Mouse (Mus musculus) colon, adult 2 months (tissue): ENCODE results near the gene Ltbp4. TPM values are rescaled to one million over a fixed set of nuclear protein-coding genes. Genes with fewer than 3 reads are reported as not detected.

ENCODE experiments used
- polyA plus RNA-seq: library from polyadenylated mRNA; depleted of rRNA; stranded (reverse); fragments of >200 nt; gene quantifications from 2 replicates; pipeline ENCODE4 v1.2.3, GENCODE M21; 2012; rRNA removed

Gene Ltbp4
- 310 and 356 TPM in 2 replicates for polyA plus RNA-seq

GRCm38 (mm10) chr7:27337175-27337853 lies at the start of gene Ltbp4:
Gene Ltbp4, minus strand, starts transcription at chr7:27337692.

DNA sequence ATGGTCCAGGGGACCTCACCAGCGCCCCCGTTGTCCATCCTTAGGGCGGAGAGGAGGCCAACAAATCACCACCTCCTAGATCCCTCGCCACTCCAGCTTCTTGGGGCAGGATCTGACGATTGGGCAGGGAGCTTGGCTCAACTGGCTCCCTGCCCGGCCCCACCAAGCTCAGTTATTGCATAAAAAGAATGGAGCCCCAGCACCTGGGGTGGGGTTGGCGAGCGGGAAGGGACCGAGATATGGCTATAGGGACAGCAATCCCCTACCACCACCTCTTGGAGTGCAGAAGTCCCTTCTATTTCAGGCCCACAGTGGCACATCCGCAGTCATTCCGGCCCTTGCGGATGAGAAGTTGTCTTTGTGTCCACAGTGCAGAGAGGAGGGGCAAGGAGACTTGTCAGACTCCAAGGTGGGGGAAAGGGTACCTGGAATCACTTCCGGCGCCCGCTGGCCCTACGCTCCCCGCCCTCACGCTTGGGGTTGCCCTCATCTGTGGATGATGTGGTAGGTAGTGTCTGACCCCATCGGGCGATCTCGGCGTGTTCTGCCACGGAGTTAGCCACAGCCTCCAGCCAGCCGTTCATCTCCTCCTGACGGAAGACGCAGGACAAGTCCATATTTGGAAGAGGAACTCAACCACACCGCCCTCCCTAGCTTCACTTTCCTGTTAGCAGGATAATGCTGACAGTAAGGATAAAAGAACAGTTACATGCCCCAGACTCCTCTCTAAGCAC lies 19.5 kb upstream of the Ltbp4 start, which contains the start of gene Gm20479:
Gene Gm20479 (minus strand): TSS at position 559 of the 734 bp plus-strand sequence.

DNA sequence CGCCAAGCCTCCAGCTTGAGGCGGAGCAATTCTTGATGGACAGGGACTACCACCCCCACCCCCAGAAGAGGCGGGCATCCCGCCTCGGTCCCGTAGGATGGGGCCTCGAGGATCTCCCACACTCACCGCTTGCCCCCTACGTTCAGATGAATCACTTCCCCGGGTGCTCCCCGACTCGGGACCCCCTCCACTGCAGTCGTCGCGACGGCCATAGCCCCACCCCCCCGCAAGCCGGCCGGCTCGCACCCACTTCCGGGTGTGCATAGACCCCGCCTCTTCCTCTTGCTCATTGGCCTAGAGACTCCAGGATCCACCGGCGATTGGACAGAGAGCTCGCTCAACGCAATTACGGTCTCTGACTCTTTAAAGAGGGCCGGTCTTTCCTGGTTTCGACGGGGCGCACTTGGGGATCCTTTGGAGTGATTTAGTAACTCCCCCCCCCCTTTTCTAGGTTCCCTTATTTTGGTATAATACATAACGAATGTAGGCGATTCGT lies 18.3 kb upstream of the Ltbp4 start, which contains the start of gene Shkbp1:
Gene Shkbp1 (minus strand): TSS at position 275 of the 496 bp plus-strand sequence.

GRCm38 (mm10) chr7:27258205-27258899 lies 79.1 kb downstream of the Ltbp4 start, which contains the start of gene Numbl:
Gene Numbl, plus strand, starts transcription at chr7:27258433.

Other genes starting within 250 kb of the Ltbp4 start
- 32.1 and 42.8 TPM in 2 replicates for gene Cyp2f2, start 217.8 kb downstream of the Ltbp4 start, polyA plus RNA-seq
- gene Cyp2t4, start 184.0 kb downstream of the Ltbp4 start, polyA plus RNA-seq = not detected in 2 replicates
- gene Egln2, start 170.9 kb downstream of the Ltbp4 start, polyA plus RNA-seq = 114 and 122 TPM in 2 replicates
- 75.7 and 89.8 TPM in 2 replicates for gene Rab4b, start 158.8 kb downstream of the Ltbp4 start, polyA plus RNA-seq
- not detected in 2 replicates for gene Gm21983, start 156.6 kb downstream of the Ltbp4 start, polyA plus RNA-seq
- gene Mia, start 156.5 kb downstream of the Ltbp4 start, polyA plus RNA-seq = 13.2 and 15.1 TPM in 2 replicates
- 12.1 and 14.1 TPM in 2 replicates for gene BC024978, start 141.9 kb downstream of the Ltbp4 start, polyA plus RNA-seq
- 143 and 174 TPM in 2 replicates for gene Snrpa, start 141.4 kb downstream of the Ltbp4 start, polyA plus RNA-seq
- 30.0 and 32.5 TPM in 2 replicates for gene Itpkc, start 109.0 kb downstream of the Ltbp4 start, polyA plus RNA-seq
- 45.7 and 55.4 TPM in 2 replicates for gene Coq8b, start 104.7 kb downstream of the Ltbp4 start, polyA plus RNA-seq
- gene Numbl, start 79.3 kb downstream of the Ltbp4 start, polyA plus RNA-seq = 24.9 and 26.6 TPM in 2 replicates
- gene Shkbp1, start 18.3 kb upstream of the Ltbp4 start, polyA plus RNA-seq = 107 and 150 TPM in 2 replicates
- not detected in 2 replicates for gene Gm20479, start 19.7 kb upstream of the Ltbp4 start, polyA plus RNA-seq
- gene Sptbn4, start 110.0 kb upstream of the Ltbp4 start, polyA plus RNA-seq = 0.57 and 1.0 TPM in 2 replicates
- gene Blvrb, start 110.3 kb upstream of the Ltbp4 start, polyA plus RNA-seq = 146 and 164 TPM in 2 replicates
- 14.3 and 15.9 TPM in 2 replicates for gene Sertad3, start 136.1 kb upstream of the Ltbp4 start, polyA plus RNA-seq
- gene Sertad1, start 149.2 kb upstream of the Ltbp4 start, polyA plus RNA-seq = 71.5 and 84.1 TPM in 2 replicates
- 1.5 and 2.3 TPM in 2 replicates for gene Prx, start 161.6 kb upstream of the Ltbp4 start, polyA plus RNA-seq
- gene Hipk4, start 185.6 kb upstream of the Ltbp4 start, polyA plus RNA-seq = 1.1 and 1.4 TPM in 2 replicates
- gene Pld3, start 215.5 kb upstream of the Ltbp4 start, polyA plus RNA-seq = 108 and 120 TPM in 2 replicates
- gene 2310022A10Rik, start 215.5 kb upstream of the Ltbp4 start, polyA plus RNA-seq = 21.1 and 22.8 TPM in 2 replicates